Mouse (Mus musculus): Measurements from ENCODE around the gene Vmn1r45.
"Not testable (repeated sequence)": the region's sequence is repeated elsewhere in the genome, so short reads cannot be mapped to it uniquely, and the experiment has no call there.

Gene Vmn1r45

DNA sequence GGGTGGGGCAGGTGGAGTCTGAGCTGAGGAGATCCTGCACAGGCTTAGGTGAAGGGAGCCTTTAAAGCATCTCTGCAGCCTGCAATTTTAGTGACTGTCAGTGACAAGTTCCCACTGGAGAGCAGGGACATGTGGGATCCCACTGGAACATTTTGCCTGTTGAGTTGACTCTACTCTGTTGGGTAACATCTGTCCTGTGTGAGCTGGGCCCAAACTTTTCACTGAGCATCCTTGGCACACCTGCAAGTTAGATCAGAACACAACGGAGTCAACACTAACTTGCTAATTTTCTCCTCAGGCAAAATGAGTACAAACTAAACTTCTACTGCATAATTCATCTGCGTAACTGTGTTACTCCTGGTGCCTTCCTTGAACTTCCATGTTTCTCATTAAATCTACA is at the start of gene Vmn1r45:
Gene Vmn1r45 (minus strand): TSS at position 101 of the 400 bp plus-strand sequence.
- not testable (repeated sequence) for DNase-seq (ENCODE audit: low read depth, low spot score)

- DNase-seq (ENCODE audit: low read depth, low spot score): no peak
These were observed 45.6 kb upstream of the Vmn1r45 start for GRCm38 (mm10) chr6:89985989-89986388.

DNA sequence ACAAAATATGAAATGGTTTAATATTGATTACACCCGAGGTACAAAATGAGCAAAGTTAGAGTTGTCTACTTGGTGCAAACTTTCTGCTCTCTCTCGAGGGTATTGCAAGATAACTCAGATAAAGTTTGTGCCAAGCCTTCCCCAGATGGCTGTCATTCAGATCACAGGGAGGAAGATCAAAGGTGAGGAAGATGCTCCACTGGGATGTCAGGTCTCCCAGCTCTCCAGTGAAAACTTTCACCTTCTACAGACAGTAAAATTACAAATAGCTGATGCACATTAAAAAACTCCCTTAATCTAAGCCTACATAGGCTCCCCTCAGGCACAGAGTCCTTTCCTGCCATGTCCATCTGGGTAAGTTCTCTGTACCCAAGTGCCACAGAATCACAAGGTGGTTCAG is 28.6 kb upstream of the Vmn1r45 start, which contains the start of gene Vmn1r46:
Gene Vmn1r46 (plus strand): TSS at position 301 of the 400 bp plus-strand sequence.
- no peak for DNase-seq (ENCODE audit: low read depth, low spot score)

DNA sequence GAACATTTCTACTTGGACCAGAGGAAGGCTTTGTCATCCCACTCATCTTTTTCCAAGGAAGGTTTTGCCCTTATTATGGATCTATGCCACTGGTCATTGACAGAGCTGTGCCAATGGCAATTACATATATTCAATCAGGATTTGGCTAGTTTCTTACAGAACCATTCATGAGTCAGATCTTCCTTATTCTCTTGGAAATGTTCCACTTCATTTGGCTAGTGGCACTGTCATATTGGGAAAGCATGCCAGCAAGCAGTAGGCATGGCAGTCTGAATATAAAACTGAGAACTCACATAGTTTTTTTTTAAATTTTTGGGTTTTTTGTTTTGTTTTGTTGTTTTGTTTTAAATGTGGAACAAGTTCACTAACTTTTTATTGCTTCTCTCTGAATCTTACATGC is 25.9 kb upstream of the Vmn1r45 start:
- no peak for DNase-seq (ENCODE audit: low read depth, low spot score)

DNA sequence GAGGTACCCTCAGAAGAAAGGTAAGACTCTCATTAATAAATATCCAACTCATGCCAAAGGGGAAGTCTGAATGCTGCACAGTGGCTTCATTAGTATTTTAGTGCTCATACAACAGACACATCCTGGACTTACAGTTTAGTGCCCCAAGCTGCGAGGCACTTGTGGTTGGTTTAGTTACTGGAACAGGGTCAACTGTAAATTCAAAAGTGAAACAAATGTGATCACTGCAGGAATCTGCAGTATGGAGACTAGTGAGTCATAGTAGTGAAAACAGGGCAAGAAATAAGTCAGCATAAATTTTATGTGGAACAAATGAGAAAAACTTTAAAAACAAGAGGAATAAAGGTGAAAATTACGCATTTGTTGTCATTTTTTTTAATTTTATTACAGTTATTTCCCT is 13.2 kb upstream of the Vmn1r45 start:
- DNase-seq (ENCODE audit: low read depth, low spot score): no peak

- no peak for DNase-seq (ENCODE audit: low read depth, low spot score)
These were observed 528 bp upstream of the Vmn1r45 start for GRCm38 (mm10) chr6:89940926-89941325.

GRCm38 (mm10) chr6:89883812-89884211 is 56.6 kb downstream of the Vmn1r45 start:
- DNase-seq (ENCODE audit: low read depth, low spot score): no peak

DNA sequence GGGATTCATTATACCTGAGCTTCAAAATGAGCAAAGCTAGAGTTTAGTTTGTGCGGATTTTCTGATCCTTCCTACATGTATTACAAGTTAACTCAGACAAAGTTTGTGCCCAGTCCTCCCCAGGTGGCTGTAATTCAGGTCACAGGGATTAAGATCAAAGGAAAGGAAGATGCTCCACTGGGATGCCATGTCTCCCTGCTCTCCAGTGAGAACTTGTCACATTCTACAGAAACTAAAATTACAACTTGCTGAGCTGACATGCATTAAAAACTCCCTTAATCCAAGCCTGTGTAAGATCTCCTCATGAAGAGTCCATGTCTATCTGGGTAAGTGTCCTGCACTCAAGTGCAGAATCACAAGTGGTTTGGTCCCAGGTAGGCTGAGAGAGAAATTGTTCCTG is 57.0 kb downstream of the Vmn1r45 start, which contains the start of gene Vmn1r44:
Gene Vmn1r44 (plus strand): TSS at position 301 of the 400 bp plus-strand sequence.
- DNase-seq (ENCODE audit: low read depth, low spot score): no peak

Measured in CD4-positive helper T cell, adult 2 months (primary cell).